Mouse (Mus musculus): Measurements from ENCODE around the gene Tent4a.

Tent4a gene

DNA sequence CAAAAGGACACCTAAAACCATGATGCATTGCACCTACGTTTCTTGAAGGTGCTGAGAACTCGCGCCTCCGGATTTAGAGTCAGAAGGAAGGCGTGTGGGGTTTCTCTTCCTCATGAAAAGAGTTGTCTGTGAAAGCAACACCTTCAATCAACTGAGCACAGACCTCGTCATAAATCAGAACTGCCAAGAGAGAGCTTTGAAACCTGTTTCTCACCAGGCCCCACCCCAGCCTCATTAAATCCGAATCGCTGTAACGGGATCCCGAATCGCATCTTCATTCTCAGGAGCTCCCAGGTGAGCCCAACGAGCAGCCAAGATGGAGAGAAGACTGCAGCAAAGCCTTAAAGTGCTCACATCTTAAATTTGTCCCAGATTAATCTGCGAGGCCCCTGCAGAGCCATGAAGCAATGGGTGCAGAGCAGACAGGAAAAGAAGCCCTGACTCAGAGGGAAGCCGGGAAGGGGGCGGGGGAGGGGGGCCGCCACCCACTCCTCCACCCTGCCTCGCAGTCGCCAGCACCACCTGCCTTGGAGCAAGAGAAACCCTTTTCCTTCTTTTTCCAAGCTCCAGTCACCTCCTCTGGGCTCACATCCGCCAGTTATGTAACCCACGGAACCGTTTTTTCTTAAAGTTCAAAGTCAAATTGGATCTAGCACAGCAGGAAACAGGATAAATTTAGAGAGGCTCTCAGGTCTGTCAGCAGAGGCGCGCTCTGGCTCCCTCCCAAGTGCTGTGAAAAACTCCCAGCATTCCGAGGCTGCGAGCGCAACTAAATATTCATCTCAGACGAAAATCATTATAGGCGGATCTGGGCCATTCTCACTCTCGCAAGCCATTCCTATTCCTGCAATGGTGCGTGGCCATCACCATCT, 52.5 kb downstream of the Tent4a start:
- in situ Hi-C loops (cut with MboI, MseI): no loop called here

- in situ Hi-C loops (cut with MboI, MseI): no loop called here
Measured at GRCm38 (mm10) chr13:69481026-69481425, 53.4 kb downstream of the Tent4a start.

DNA sequence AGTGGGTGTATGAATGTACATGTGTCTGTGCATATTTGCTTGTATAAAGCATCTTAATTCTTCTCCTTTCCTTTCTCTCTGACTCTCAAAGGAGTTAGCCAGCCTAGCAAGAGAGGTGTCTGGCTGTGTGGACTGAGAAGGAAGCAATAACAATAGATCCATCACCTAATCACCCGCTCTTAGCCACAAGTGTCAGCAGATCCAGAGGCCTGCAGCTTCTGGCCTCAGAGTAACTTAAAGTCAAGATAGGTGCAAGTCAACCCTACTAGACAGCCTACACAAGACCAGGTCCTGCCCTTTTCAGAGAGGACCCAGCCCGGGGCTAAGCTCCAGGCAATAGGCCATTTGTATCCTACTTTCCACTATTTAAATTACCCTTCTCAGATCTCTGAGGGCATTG, 54.5 kb downstream of the Tent4a start:
- in situ Hi-C loops (cut with MboI, MseI): no loop called here

DNA sequence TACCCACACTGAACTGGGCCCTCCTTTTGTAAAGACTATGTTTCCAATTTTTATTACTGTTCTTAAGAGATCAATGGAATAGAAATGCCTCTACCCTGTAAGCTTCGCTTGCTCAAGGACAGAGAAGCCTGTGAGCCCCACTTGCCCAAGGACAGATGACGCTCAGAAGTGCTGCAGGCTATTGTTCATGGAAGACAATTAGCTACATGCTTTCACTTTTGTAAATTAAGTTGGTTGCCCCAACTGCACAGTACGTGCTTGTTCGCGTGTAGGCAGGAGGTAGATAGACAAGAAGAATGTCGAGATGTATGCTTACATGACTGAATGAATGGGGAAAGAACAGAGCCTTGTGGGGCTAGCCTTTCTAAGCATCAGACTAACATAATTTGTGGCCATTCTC, 55.7 kb downstream of the Tent4a start:
- in situ Hi-C loops (cut with MboI, MseI): no loop called here

- in situ Hi-C loops (cut with MboI, MseI): no loop called here
Measured at GRCm38 (mm10) chr13:69460635-69461465, 73.6 kb downstream of the Tent4a start.

GRCm38 (mm10) chr13:69459657-69460458, 74.6 kb downstream of the Tent4a start:
- in situ Hi-C loops (cut with MboI, MseI): no loop called here

DNA sequence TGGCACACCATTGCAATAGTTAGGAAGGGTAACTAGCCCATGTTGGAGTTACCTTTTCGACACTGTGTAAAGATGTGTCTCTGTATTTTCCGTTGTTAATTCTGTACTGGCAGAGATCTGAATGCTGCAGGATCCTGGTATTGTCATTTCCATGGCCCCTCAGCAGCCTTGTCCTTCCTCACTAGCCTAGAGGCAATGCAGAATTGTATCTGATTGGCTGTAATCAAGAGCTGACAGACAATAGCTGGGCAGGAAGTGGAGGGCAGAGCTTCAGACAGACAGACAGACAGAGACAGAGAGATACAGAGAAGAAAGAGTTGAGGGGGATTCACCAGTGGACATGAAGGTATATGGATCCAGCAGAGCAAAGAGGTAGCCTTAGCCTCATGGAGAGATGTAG, 75.5 kb downstream of the Tent4a start:
- in situ Hi-C loops (cut with MboI, MseI): no loop called here

GRCm38 (mm10) chr13:69458461-69458860, 76.0 kb downstream of the Tent4a start:
- in situ Hi-C loops (cut with MboI, MseI): no loop called here

DNA sequence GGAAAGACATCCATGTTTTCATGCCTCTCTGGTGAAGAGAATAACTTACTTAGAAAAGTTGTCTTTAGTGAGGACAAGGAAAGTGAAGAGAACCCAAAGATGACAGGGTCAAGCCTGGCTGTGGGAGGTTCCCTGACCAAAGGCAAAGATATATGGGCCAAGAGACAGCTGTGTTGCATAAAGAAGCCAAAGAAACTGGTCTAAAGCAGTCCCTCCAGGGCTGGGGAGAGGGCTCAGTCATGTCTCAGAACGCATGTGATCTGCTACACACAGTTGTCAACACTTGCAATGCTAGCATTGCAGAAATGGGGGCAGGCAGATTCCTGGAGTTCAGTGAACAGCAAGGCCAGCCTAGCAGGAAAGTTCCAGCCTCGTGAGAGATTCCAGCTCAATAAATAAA, 77.3 kb downstream of the Tent4a start:
- in situ Hi-C loops (cut with MboI, MseI): no loop called here

GRCm38 (mm10) chr13:69456641-69457040, 77.8 kb downstream of the Tent4a start:
- in situ Hi-C loops (cut with MboI, MseI): no loop called here

GRCm38 (mm10) chr13:69455476-69456175, 78.8 kb downstream of the Tent4a start:
- in situ Hi-C loops (cut with MboI, MseI): no loop called here

Measured in T-helper 1 cell (primary cell).